Mouse (Mus musculus) CH12.LX (cell line): ENCODE measurements around the gene Ube2e1.

Experiments used
- CTCF ChIP-seq, 2 experiments: IDR thresholded peaks in 1 of 2; conservative IDR thresholded peaks in 1 of 2; 2 replicates each; pipeline ENCODE4 v1.5.1; 2011 to 2012; ENCODE audit warnings: low read depth in 2 of 2, low read length in 2 of 2, improper control_type of control experiment in 1 of 2, inconsistent platforms in 1 of 2, mild to moderate bottlenecking in 1 of 2, moderate library complexity in 1 of 2
- EP300 ChIP-seq: IDR thresholded peaks from 2 replicates; pipeline ENCODE4 v1.6.1; 2011; ENCODE audit warnings: low read length, improper control_type of control experiment
- ETS1 ChIP-seq: conservative IDR thresholded peaks from 2 replicates; pipeline ENCODE4 v1.6.1; 2012; ENCODE audit warnings: low read depth, mild to moderate bottlenecking, inconsistent platforms, low read length, improper control_type of control experiment, moderate library complexity
- JUN ChIP-seq: IDR thresholded peaks from 2 replicates; pipeline ENCODE4 v1.6.1; 2011; ENCODE audit warnings: low read depth, mild to moderate bottlenecking, low read length, improper control_type of control experiment, moderate library complexity; ENCODE audit not compliant: insufficient read depth
- MAFK ChIP-seq: IDR thresholded peaks from 2 replicates; pipeline ENCODE4 v1.6.1; 2011; ENCODE audit warnings: low read length, improper control_type of control experiment; ENCODE audit not compliant: insufficient replicate concordance
- MAX ChIP-seq: IDR thresholded peaks from 2 replicates; pipeline ENCODE4 v1.6.1; 2011; ENCODE audit warnings: low read length, improper control_type of control experiment
- NELFE ChIP-seq: IDR thresholded peaks from 2 replicates; pipeline ENCODE4 v1.6.1; 2011; ENCODE audit warnings: low read depth, low read length, improper control_type of control experiment
- POLR2A ChIP-seq: IDR thresholded peaks from 2 replicates; pipeline ENCODE4 v1.6.1; 2011; ENCODE audit warnings: low read depth, mild to moderate bottlenecking, improper control_type of control experiment, low read length
- POLR2AphosphoS2 ChIP-seq: IDR thresholded peaks from 2 replicates; pipeline ENCODE4 v1.6.1; 2011; ENCODE audit warnings: low read depth, low read length, improper control_type of control experiment
- UBTF ChIP-seq: IDR thresholded peaks from 2 replicates; pipeline ENCODE4 v1.6.1; 2012; ENCODE audit warnings: low read depth, mild to moderate bottlenecking, inconsistent platforms, low read length, improper control_type of control experiment, moderate library complexity
- USF1 ChIP-seq: IDR thresholded peaks from 2 replicates; pipeline ENCODE4 v1.6.1; 2014; ENCODE audit warnings: low read depth, mild to moderate bottlenecking, inconsistent platforms, low read length, improper control_type of control experiment
- ZKSCAN1 ChIP-seq: IDR thresholded peaks from 2 replicates; pipeline ENCODE4 v1.6.1; 2012; ENCODE audit warnings: low read depth, inconsistent platforms, low read length, improper control_type of control experiment, borderline replicate concordance
- ZMIZ1 ChIP-seq: IDR thresholded peaks from 2 replicates; pipeline ENCODE4 v1.6.1; 2012; ENCODE audit warnings: low read depth, mild to moderate bottlenecking, inconsistent platforms, low read length, improper control_type of control experiment

DNA sequence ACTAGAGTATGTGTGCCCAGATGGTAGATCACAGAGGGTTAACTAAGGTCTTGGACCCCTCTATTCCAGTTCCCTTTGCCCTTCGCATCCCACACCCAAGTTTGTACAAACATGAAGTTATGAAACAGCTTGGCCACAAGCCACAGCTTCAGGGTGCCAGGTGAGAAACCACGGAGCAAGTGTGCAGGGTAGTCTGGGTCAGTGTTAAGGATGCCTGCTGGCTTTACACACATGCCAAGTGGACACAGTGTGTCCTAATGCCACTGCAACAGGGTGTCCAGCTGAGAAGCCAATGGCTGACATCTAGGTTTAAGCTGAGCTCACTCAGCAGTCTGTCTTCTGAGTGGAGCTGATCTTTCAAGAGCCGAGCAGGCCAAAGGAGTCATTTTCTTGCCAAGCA, 44.5 kb upstream of the Ube2e1 start:
- TF ChIP-seq CTCF (conservative IDR thresholded peaks at IDR 0.05 in 1 of 2, IDR thresholded peaks at IDR 0.05 in 1 of 2; ENCODE audit: low read depth in 2 of 2, low read length in 2 of 2), result no peak
- TF ChIP-seq EP300, result no peak
- no peak for TF ChIP-seq USF1
- no peak for TF ChIP-seq MAFK
- no peak for TF ChIP-seq POLR2A
- TF ChIP-seq MAX, result no peak
- TF ChIP-seq UBTF, result no peak
- no peak for TF ChIP-seq NELFE
- TF ChIP-seq ZKSCAN1, result no peak
- TF ChIP-seq ZMIZ1, result no peak
- TF ChIP-seq ETS1, result no peak
- TF ChIP-seq POLR2AphosphoS2, result no peak
- TF ChIP-seq JUN, result no peak
